ENCODE assay signal across 16 mouse cellular contexts in genomic region chr19:18189102-18189742, GRCm38 (mm10).
A peak's percentile ranks its signal among the peaks of the same experiment; 100 is the strongest.
DNase-seq lines count a peak whose midpoint lies in the region; ATAC-seq lines count a peak whose summit lies in the region.
"Had no signal": no experiment of that assay in that cellular context is flagged by ENCODE, and none has a peak within 500 bp of the region (broad histone marks: within the 10 kb centered on the region; RNA-seq: fewer than 3 reads in every experiment).

No protein-coding gene starts in this region.

- H3K27ac ChIP-seq in hindbrain, embryonic 15.5 days (replicated peaks) = no peak overlapping the region
- H3K27ac ChIP-seq in hindbrain, embryonic 10.5 days = no peak overlapping the region
- H3K27ac ChIP-seq: heart, embryonic 13.5 days; left cerebral cortex, adult 2 months; liver, embryonic 12.5 days had no signal

- H3K4me3 ChIP-seq in hindbrain, embryonic 15.5 days = no peak overlapping the region
- H3K4me3 ChIP-seq in hindbrain, embryonic 10.5 days = no peak overlapping the region
- H3K4me3 ChIP-seq: erythroblast, embryonic 14.5 days; heart, embryonic 13.5 days; left cerebral cortex, adult 2 months; liver, embryonic 12.5 days had no signal

- no peak overlapping the region for H3K9ac ChIP-seq in hindbrain, embryonic 15.5 days
- H3K9ac ChIP-seq: heart, embryonic 13.5 days; liver, embryonic 12.5 days had no signal

- no peaks in the 10 kb centered on the region for H3K27me3 ChIP-seq in hindbrain, embryonic 15.5 days
- no peaks in the 10 kb centered on the region for H3K27me3 ChIP-seq in hindbrain, embryonic 10.5 days (ENCODE audit: insufficient read depth, poor library complexity, severe bottlenecking)
- H3K27me3 ChIP-seq: heart, embryonic 13.5 days; liver, embryonic 12.5 days had no signal

- no peak for DNase-seq in hindbrain, embryonic 10.5 days (ENCODE audit: low spot score)
- peak; percentile 8 for DNase-seq in left cerebral cortex, postnatal 4 days
- DNase-seq in left cerebral cortex, adult 8-10 months (ENCODE audit: low spot score in 2 of 2) = no peak
- peak; percentile 39 for DNase-seq in embryo, embryonic 10.5 days (ENCODE audit: low spot score)
- peak; percentile 46 for DNase-seq in mesoderm, embryonic 11.5 days (ENCODE audit: low read depth, low spot score)
- no peak for DNase-seq in Muller cell, postnatal 12 days (ENCODE audit: inconsistent ontology term)
- DNase-seq: adrenal gland, postnatal 14 days; gastrocnemius, postnatal 36 days; lung, postnatal 4 days; right cerebral cortex, postnatal 25 days had no signal

- peak; percentile 63; the same call in 1 of the 2 replicates for ATAC-seq in hindbrain, embryonic 15.5 days (ENCODE audit: low FRiP score, low read depth)
- ATAC-seq in megakaryocyte progenitor cell, adult 5-6 weeks (replicated peaks; ENCODE audit: poor library complexity) = no peak
- ATAC-seq: liver, embryonic 12.5 days had no signal

- H3K9me3 ChIP-seq in hindbrain, embryonic 15.5 days = no peaks in the 10 kb centered on the region
- no peaks in the 10 kb centered on the region for H3K9me3 ChIP-seq in hindbrain, embryonic 10.5 days
- H3K9me3 ChIP-seq: heart, embryonic 13.5 days; liver, embryonic 12.5 days had no signal

- H3K4me1 ChIP-seq in hindbrain, embryonic 15.5 days (replicated peaks) = peaks cover 6% of the 10 kb centered on the region; the same call in 1 of the 2 replicates
- no peaks in the 10 kb centered on the region for H3K4me1 ChIP-seq in hindbrain, embryonic 10.5 days (replicated peaks)
- H3K4me1 ChIP-seq: heart, embryonic 13.5 days; liver, embryonic 12.5 days had no signal

- 34% methylated on average over 4 of the region's 4 CpGs for WGBS in hindbrain, embryonic 15.5 days
- 66% methylated on average over 4 of the region's 4 CpGs for WGBS in hindbrain, embryonic 10.5 days

- H3K4me2 ChIP-seq in hindbrain, embryonic 15.5 days = no peak overlapping the region
- H3K4me2 ChIP-seq: heart, embryonic 13.5 days; liver, embryonic 12.5 days had no signal

- intact Hi-C loops in left cerebral cortex, postnatal 4 days (cut with DNase I) = no loop called here

- no peaks in the 10 kb centered on the region for H3K36me3 ChIP-seq in hindbrain, embryonic 15.5 days
- no peaks in the 10 kb centered on the region for H3K36me3 ChIP-seq in hindbrain, embryonic 10.5 days
- H3K36me3 ChIP-seq: heart, embryonic 13.5 days; liver, embryonic 12.5 days had no signal

Comparison
In these comparisons a context has a peak if more than half of its experiments do, and no peak if none do; other contexts are left out.
1. DNase-seq: peak in left cerebral cortex, postnatal 4 days (single experiment), embryo, embryonic 10.5 days (single experiment) and mesoderm, embryonic 11.5 days (single experiment); none in hindbrain, embryonic 10.5 days (single experiment), left cerebral cortex, adult 8-10 months (0 of 2) and Muller cell, postnatal 12 days (single experiment).